Mouse (Mus musculus) kidney, adult 11 months (tissue): ENCODE results near the gene Hspa13.

Experiments used
- DNase-seq: peaks from one replicate; pipeline ENCODE4 v3.0.0; 2022

Gene Hspa13

DNA sequence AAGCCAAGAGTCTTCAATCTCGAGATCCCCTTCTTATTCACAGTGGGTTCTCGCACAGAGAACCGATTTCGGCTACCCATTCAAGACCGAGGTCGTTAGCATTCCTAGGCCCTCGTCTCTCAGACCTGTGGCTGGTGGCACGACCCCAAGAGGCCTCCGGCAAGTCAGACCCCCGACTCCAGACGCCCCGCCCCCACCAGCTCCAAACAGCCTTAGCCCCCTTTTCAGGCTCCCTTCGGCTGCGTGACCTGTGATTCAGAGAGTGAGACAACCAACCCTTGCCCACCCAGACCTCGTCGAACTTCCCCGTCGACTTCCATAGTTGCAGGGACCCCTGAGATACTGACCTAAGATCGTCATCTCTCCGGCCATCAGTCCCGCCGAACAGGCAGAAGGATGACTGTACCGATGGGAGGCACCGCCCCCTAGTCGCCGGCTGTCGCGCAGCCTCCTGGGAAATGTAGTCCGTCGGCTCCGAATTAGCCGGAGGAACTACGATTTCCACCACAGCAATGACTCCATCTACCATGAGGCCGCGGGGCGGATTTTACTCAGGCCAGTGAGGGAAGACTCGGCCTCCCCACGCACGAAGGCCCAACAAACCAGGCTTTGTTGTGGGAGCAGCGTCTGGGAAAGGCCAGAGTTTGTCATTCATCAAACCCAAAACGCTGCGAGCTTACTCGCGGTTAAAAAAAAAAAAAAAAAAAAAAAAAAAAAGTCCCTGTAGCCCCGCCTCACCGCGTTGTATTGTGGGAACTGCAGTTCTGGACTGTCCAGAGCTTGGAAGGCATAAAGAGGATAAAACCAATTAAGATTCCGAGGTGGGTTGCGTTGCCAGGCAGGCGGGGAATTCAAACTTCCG lies at the start of gene Hspa13:
Hspa13 (minus strand) TSS at position 717 of the 862 bp plus-strand sequence.
- peak; percentile 98 for DNase-seq

DNA sequence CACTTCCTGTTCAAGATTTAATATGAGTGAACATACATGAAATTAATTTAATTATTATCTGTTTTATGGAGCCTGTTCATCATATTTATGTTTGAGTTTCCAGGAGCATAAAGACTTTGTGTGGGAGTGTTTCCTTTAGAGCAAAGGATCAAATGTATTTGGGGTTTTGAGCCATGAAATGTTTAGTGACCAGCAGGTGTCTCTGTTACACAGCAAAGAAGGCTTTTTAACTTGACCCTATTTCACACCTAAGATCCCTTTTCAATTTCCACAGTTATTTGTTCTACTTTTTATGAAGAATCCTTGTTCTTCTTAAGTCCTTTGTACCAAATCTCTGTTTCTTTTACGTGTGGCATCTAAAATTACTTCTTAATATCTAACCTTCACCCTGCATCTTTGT lies 12.4 kb upstream of the Hspa13 start:
- no peak for DNase-seq

DNA sequence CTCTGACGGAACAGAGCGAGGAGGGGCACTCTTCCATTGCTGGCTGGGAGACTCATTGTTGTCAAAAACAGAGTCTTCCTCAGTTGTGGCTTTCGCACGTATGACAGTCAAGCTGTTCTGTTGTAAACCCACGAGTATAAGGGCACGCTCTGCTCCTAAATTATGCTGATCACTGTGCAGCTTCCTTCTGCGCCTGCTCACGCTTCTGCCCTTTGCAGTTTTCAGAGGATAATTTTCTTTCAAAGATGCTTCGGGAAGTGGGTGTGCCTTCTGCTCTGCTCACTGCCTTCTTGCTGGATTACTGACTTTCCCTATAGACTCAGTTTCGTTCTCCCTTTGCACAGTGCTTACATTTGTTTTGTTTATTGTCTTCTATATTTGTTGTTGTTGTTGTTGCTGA lies 6.3 kb upstream of the Hspa13 start:
- DNase-seq = no peak

DNA sequence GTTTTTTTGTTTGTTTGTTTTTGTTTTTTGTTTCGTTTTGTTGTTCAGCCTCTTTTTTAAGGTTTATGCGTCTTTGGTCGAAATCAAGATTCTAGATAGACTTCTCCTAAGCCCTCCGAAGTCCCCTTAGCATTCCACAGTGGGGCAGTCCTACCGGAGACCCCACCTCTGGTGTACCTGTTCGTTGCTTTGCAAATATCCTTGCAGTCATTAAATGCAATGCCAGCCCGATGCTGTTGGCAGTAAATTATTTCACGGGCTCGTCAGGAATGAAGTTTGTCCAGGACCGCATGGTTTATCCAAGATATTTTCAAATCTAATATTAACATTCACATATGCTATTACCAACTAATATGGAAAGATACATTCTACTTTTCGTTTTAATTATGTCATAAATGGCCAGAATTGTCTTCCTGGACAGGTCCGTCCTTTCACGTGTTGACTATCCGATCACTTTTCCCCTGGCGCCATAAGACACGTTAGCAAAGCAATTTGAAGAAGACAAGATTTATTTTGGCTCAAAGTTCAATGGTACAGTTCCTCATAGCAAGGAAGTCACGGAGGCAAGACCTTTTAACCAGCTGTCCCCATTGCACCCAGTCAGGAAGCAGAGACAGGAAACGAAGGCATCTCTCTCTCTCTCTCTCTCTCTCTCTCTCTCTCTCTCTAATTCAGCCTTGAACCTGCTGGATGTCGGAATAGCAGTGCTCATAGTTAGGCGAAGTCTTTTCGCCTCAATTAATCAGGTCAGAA lies 522 bp upstream of the Hspa13 start:
- DNase-seq = peak; percentile 13

DNA sequence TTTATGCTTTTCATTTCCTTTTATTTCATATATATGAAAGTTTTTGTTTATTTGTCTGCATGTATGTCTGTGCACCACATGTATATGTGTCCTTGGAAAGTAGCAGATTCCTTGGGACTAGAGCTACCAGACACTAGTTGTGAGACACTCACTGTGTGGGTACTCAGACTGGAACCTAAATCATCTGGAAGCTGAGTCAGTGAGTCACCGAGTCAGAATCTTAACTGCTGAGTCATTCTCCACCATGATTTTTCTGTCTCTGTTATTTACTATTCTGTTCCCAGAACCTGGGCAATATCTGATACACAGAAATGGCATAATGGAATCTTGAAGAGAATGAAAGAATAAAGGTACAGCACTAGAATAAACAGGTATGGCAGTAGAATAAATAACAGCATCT lies 14.0 kb downstream of the Hspa13 start:
- DNase-seq = no peak

DNA sequence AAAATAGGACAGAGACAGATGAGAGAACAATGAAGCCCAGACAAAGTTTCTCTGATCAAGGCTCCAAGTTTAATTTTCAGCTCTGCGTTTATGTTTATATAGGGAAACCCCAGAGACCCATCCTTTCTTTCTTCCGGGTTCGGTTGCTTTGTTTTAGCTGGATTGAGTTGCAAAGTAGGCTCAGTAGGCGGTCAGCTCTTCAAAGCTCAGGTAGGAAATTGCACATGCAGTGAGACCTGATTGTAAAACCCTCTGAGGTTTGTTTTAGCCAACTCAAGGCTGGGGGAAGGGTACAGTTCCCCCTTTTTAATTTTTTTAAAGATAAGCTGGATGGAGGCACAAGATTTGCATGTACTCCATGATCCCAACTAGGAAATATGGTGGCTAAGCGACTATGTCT lies 16.8 kb downstream of the Hspa13 start:
- no peak for DNase-seq

DNA sequence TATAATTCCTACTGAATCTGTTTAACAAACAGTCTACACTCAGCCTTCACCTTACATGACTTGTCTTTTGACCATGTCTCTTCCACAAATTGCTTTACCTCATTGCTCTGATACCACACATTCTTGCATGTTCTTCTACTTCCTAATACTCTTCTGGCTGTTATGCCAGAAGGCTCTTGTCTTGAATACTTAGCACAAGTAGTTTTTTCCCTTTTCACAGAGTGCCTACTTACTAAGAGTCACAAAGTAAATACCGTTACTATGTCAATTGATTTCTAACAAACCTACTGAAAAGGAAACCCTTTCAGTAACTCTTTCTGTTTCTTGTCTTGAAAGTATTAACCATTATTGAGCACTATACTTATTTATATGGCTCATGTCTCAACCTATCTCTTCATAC lies 18.0 kb downstream of the Hspa13 start:
- no peak for DNase-seq

DNA sequence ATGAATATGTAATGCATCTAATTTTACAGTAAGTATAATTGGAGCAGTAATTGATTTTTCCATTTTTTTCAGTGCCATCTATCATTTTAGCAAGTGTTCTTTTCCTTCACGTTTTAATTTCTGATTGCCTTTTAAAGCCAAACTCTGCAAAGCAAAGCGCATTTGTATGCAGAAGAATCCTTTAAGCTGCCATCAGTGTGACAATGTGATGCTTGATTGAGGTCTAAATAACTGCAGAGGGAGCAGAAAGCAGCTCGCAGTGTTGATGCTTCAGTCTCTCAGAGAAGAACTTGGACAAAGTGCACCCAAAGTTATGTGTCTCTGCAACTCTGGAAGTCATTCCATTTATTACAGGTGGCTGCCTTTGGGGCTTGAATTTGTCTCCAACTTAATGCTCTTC lies 22.9 kb downstream of the Hspa13 start:
- DNase-seq = no peak

DNA sequence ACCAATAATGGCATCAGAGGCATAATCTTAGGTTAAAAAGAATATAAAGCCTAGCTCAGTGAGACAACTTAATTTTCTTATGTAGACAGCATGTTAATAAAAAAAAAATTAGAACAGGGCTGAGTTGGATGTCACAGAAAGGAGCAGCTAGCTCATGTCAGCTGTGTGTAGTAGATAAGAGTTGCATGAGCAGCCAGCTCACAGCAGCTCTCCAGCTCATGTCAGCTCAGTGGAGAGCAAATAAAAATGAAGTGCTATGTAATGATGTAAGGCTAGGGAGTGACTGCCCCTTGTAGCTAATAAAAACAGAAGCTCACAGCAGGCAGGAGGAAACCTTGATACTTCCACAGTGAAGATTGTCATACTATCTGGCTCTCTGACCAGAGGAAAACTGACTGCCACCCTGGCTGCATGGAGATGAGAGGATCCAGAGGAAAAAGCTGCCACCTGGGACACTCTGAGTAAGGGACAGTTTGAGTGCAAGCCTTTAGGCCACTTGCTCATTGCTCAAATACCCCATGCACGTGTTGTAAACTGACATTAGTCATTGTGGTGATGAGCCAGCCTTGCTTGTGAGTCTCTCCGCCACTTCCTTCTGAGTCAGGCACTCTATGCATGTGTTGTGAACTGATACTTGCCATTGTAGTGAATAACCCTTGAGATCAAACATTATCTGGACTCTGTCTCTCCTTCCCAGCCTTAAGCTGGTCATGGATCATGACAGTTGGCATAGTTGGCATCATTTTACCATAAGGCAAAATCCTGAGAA lies 49.3 kb downstream of the Hspa13 start:
- DNase-seq = no peak

DNA sequence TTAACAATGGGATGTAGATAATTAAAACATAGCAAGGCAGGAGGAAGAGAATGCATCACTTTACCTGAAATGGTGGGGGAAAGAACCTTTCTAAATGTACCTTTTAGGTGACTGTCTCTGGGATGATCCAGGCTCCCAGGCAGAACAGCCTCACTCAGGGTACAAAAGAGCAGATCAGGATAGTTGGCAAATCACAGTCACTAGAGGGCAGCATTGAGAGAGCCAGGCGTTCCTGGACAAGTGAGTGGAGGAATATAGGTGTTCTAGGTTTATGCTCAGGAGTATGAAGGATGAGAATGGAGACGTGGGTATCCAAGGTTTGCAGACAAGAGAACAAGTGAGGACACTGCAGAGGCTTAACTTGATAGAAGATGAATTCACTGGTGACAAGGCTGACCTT lies 70.7 kb downstream of the Hspa13 start:
- peak; percentile 8 for DNase-seq
